ENCODE assay signal across 1 mouse cellular context in genomic region chr15:99113396-99113975, GRCm38 (mm10).
TF ChIP-seq lines count a peak whose summit lies in the region.

No protein-coding gene starts in this region.

TF ChIP-seq in MEL, 35 proteins besides CTCF, POLR2A, EP300 and RAD21 (continued from another document):
- peak; percentile 92 for TF ChIP-seq MAX (IDR thresholded peaks at IDR 0.05; ENCODE audit: low read length)
- no peak for TF ChIP-seq POLR2AphosphoS5 (IDR thresholded peaks at IDR 0.05; ENCODE audit: borderline replicate concordance, low read depth, low read length)
- peak; percentile 98 for TF ChIP-seq MXI1 (IDR thresholded peaks at IDR 0.05; ENCODE audit: low read depth, low read length)
- TF ChIP-seq CHD2 (IDR thresholded peaks at IDR 0.05; ENCODE audit: low read length), result no peak
- no peak for TF ChIP-seq BHLHE40 (IDR thresholded peaks at IDR 0.05; ENCODE audit: borderline replicate concordance, low read depth, low read length)
- TF ChIP-seq MAFK (IDR thresholded peaks at IDR 0.05; ENCODE audit: borderline replicate concordance, low read depth, low read length), result no peak
- peak; percentile 67; the same call in 1 of the 2 replicates for TF ChIP-seq ELF1 (IDR thresholded peaks at IDR 0.05; ENCODE audit: low read depth, low read length)
- peak; percentile 51; the same call in 1 of the 2 replicates for TF ChIP-seq TBP (IDR thresholded peaks at IDR 0.05; ENCODE audit: low read depth, low read length)
- TF ChIP-seq ZMIZ1 (IDR thresholded peaks at IDR 0.05; ENCODE audit: low read depth, low read length), result no peak
- TF ChIP-seq MAZ (IDR thresholded peaks at IDR 0.05; ENCODE audit: low read depth, low read length), result no peak
- TF ChIP-seq SMC3 (IDR thresholded peaks at IDR 0.05; ENCODE audit: low read depth, low read length), result peak; percentile 57
- TF ChIP-seq GATA1 (IDR thresholded peaks at IDR 0.05; ENCODE audit: low read depth, low read length), result no peak
- TF ChIP-seq JUND (IDR thresholded peaks at IDR 0.05; ENCODE audit: low read depth, low read length), result no peak
- peak; percentile 62; the same call in 1 of the 2 replicates for TF ChIP-seq ZNF384 (IDR thresholded peaks at IDR 0.05; ENCODE audit: low read depth, low read length)
- TF ChIP-seq GABPA (IDR thresholded peaks at IDR 0.05; ENCODE audit: low read depth, low read length), result no peak
- TF ChIP-seq TAL1 (IDR thresholded peaks at IDR 0.05; ENCODE audit: low read length), result no peak
- TF ChIP-seq CHD1 (IDR thresholded peaks at IDR 0.05; ENCODE audit: low read depth, low read length), result no peak
- TF ChIP-seq USF1 (IDR thresholded peaks at IDR 0.05; ENCODE audit: low read depth, low read length), result peak; percentile 81
- no peak for TF ChIP-seq KAT2A (conservative IDR thresholded peaks at IDR 0.05; ENCODE audit: low read depth, low read length)
- no peak for TF ChIP-seq NRF1 (IDR thresholded peaks at IDR 0.05; ENCODE audit: insufficient read depth, low read depth, low read length, poor library complexity, severe bottlenecking)
- no peak; the same call in 1 of the 2 replicates for TF ChIP-seq POLR2AphosphoS2 (IDR thresholded peaks at IDR 0.05; ENCODE audit: low read length)
- 0 out of 2 replicates have a peak, but pooled peaks have one; percentile 21 for TF ChIP-seq RCOR1 (IDR thresholded peaks at IDR 0.05; ENCODE audit: low read depth, low read length)
- TF ChIP-seq MYB (IDR thresholded peaks at IDR 0.05; ENCODE audit: low read depth, low read length), result no peak
